Mouse (Mus musculus): ENCODE measurements at regions not wholly inside any gene's neighbourhood (a gene's known extent, or its start where the extent isn't known, plus 50 kb on each side); places are given as distances from the start of the nearest gene placed in this dataset.

DNA sequence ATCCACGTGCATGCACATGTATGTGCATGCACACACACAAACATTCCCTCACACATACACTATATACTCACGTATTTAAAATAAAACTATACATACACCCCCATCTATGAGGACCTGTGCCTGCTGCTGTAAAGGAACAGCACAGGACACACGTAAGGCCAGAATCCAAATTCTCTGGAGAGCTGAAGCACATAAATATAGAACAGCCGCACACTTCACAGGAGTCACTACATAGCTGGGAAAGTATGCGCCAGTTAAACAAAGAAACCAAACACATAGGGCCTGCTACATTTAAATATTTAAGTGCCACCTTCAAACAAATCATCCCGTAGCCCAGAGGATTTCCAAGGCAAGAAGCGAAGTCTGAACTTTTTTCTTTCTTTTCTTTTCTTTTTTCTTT is 73.8 kb upstream of the Ppp1r12a start:
- TF ChIP-seq EP300 (IDR thresholded peaks at IDR 0.05; ENCODE audit: low read depth) (no peak), CTCF (IDR thresholded peaks at IDR 0.05; ENCODE audit: low read depth) (no peak)
